Mouse (Mus musculus): Measurements from ENCODE around the gene Crx. TPM values are rescaled to one million over a fixed set of nuclear protein-coding genes. Genes with fewer than 3 reads are reported as not detected.
A peak's percentile ranks its signal among the peaks of the same experiment; 100 is the strongest.

The Crx gene
- polyA plus RNA-seq (2014; fragmentation: Nextera tagmentation; extraction: Ambion mirVana): not detected in 2 replicates

- H3K9ac ChIP-seq (ENCODE audit: low read length): no peak within 1 kb of the TSS
- H3K4me2 ChIP-seq (ENCODE audit: low read depth, severe bottlenecking): no peak within 1 kb of the TSS
- no peaks in the 10 kb centered on the region for H3K4me1 ChIP-seq (ENCODE audit: control insufficient read depth, insufficient read depth, low read length)
- H3K27me3 ChIP-seq (ENCODE audit: control insufficient read depth, insufficient read depth, low read length): no peaks in the 10 kb centered on the region
- ATAC-seq (ENCODE audit: insufficient number of reproducible peaks, low FRiP score, low TSS enrichment, low read depth) (no peak), DNase-seq (ENCODE audit: low spot score) (no peak)
- H3K4me3 ChIP-seq (ENCODE audit: low read depth, low read length): no peak within 1 kb of the TSS
- no peaks in the 10 kb centered on the region for H3K36me3 ChIP-seq (ENCODE audit: control insufficient read depth, insufficient read depth, low read length)
- H3K27ac ChIP-seq (replicated peaks; ENCODE audit: low read depth, low read length): no peak within 1 kb of the TSS
- H3K9me3 ChIP-seq (ENCODE audit: control insufficient read depth, low read length): no peaks in the 10 kb centered on the region; the same call in 1 of the 2 replicates
- WGBS: 35% methylated on average over 4 of the region's 4 CpGs
Measured at GRCm38 (mm10) chr7:15879756-15880155, at the start of gene Crx. Gene Crx (minus strand): TSS chr7:15879968.

- Histone ChIP-seq H3K27ac (replicated peaks; ENCODE audit: low read depth, low read length) (peak within 1 kb of the TSS; percentile 62), H3K4me1 (ENCODE audit: control insufficient read depth, insufficient read depth, low read length) (peaks cover 11% of the 10 kb centered on the region), H3K4me2 (ENCODE audit: low read depth, severe bottlenecking) (peak within 1 kb of the TSS; percentile 79), H3K4me3 (ENCODE audit: low read depth, low read length) (peak within 1 kb of the TSS; percentile 71), H3K9ac (ENCODE audit: low read length) (peak within 1 kb of the TSS; percentile 87), H3K27me3 (ENCODE audit: control insufficient read depth, insufficient read depth, low read length) (no peaks in the 10 kb centered on the region), H3K36me3 (ENCODE audit: control insufficient read depth, insufficient read depth, low read length) (peaks cover 14% of the 10 kb centered on the region), H3K9me3 (ENCODE audit: control insufficient read depth, low read length) (no peaks in the 10 kb centered on the region; the same call in 1 of the 2 replicates)
- 0% methylated on average over 33 of the region's 33 CpGs for WGBS
- ATAC-seq (ENCODE audit: insufficient number of reproducible peaks, low FRiP score, low TSS enrichment, low read depth) (peak; percentile 94), DNase-seq (ENCODE audit: low spot score) (peak; percentile 95)
Measured at GRCm38 (mm10) chr7:15922220-15922773, 42.5 kb upstream of the Crx start, which contains the start of gene Selenow. Gene Selenow (minus strand): TSS chr7:15922402.

GRCm38 (mm10) chr7:15921796-15922195 is 42.0 kb upstream of the Crx start:
- peak; percentile 58 for ATAC-seq (ENCODE audit: insufficient number of reproducible peaks, low FRiP score, low TSS enrichment, low read depth)
- 0% methylated on average over 10 of the region's 10 CpGs for WGBS

GRCm38 (mm10) chr7:15920645-15921190 is 41.0 kb upstream of the Crx start:
- Histone ChIP-seq H3K27me3 (ENCODE audit: control insufficient read depth, insufficient read depth, low read length) (no peaks in the 10 kb centered on the region), H3K27ac (replicated peaks; ENCODE audit: low read depth, low read length) (no peak overlapping the region), H3K9ac (ENCODE audit: low read length) (no peak overlapping the region), H3K9me3 (ENCODE audit: control insufficient read depth, low read length) (no peaks in the 10 kb centered on the region; the same call in 1 of the 2 replicates), H3K4me1 (ENCODE audit: control insufficient read depth, insufficient read depth, low read length) (peaks cover 11% of the 10 kb centered on the region), H3K4me2 (ENCODE audit: low read depth, severe bottlenecking) (peak overlapping the region; percentile 79), H3K36me3 (ENCODE audit: control insufficient read depth, insufficient read depth, low read length) (peaks cover 14% of the 10 kb centered on the region), H3K4me3 (ENCODE audit: low read depth, low read length) (peak overlapping the region; percentile 71)
- ATAC-seq (ENCODE audit: insufficient number of reproducible peaks, low FRiP score, low TSS enrichment, low read depth): no peak
- no peak for DNase-seq (ENCODE audit: low spot score)
- WGBS: 88% methylated on average over 6 of the region's 6 CpGs

More at GRCm38 (mm10) chr7:15921796-15922195, 42.0 kb upstream of the Crx start:
- Histone ChIP-seq H3K27me3 (ENCODE audit: control insufficient read depth, insufficient read depth, low read length) (no peaks in the 10 kb centered on the region), H3K27ac (replicated peaks; ENCODE audit: low read depth, low read length) (peak overlapping the region; percentile 62), H3K4me2 (ENCODE audit: low read depth, severe bottlenecking) (peak overlapping the region; percentile 79), H3K36me3 (ENCODE audit: control insufficient read depth, insufficient read depth, low read length) (peaks cover 14% of the 10 kb centered on the region), H3K9me3 (ENCODE audit: control insufficient read depth, low read length) (no peaks in the 10 kb centered on the region; the same call in 1 of the 2 replicates), H3K4me3 (ENCODE audit: low read depth, low read length) (peak overlapping the region; percentile 71), H3K9ac (ENCODE audit: low read length) (peak overlapping the region; percentile 87), H3K4me1 (ENCODE audit: control insufficient read depth, insufficient read depth, low read length) (peaks cover 11% of the 10 kb centered on the region)
- DNase-seq (ENCODE audit: low spot score): peak; percentile 73

- Histone ChIP-seq H3K27ac (replicated peaks; ENCODE audit: low read depth, low read length) (no peak overlapping the region), H3K27me3 (ENCODE audit: control insufficient read depth, insufficient read depth, low read length) (no peaks in the 10 kb centered on the region), H3K9ac (ENCODE audit: low read length) (no peak overlapping the region), H3K9me3 (ENCODE audit: control insufficient read depth, low read length) (no peaks in the 10 kb centered on the region; the same call in 1 of the 2 replicates), H3K36me3 (ENCODE audit: control insufficient read depth, insufficient read depth, low read length) (peaks cover 14% of the 10 kb centered on the region), H3K4me3 (ENCODE audit: low read depth, low read length) (no peak overlapping the region), H3K4me1 (ENCODE audit: control insufficient read depth, insufficient read depth, low read length) (peaks cover 11% of the 10 kb centered on the region), H3K4me2 (ENCODE audit: low read depth, severe bottlenecking) (no peak overlapping the region)
- WGBS: 95% methylated on average over 9 of the region's 9 CpGs
- no peak for ATAC-seq (ENCODE audit: insufficient number of reproducible peaks, low FRiP score, low TSS enrichment, low read depth)
- DNase-seq (ENCODE audit: low spot score): no peak
Measured at GRCm38 (mm10) chr7:15919947-15920346, 40.2 kb upstream of the Crx start.

GRCm38 (mm10) chr7:15918371-15918770 is 38.6 kb upstream of the Crx start:
- no peak overlapping the region for H3K27ac ChIP-seq (replicated peaks; ENCODE audit: low read depth, low read length)
- H3K36me3 ChIP-seq (ENCODE audit: control insufficient read depth, insufficient read depth, low read length): peaks cover 14% of the 10 kb centered on the region
- no peak overlapping the region for H3K4me3 ChIP-seq (ENCODE audit: low read depth, low read length)
- H3K4me1 ChIP-seq (ENCODE audit: control insufficient read depth, insufficient read depth, low read length): peaks cover 11% of the 10 kb centered on the region
- DNase-seq (ENCODE audit: low spot score): no peak
- no peaks in the 10 kb centered on the region for H3K27me3 ChIP-seq (ENCODE audit: control insufficient read depth, insufficient read depth, low read length)
- no peak overlapping the region for H3K9ac ChIP-seq (ENCODE audit: low read length)
- no peak overlapping the region for H3K4me2 ChIP-seq (ENCODE audit: low read depth, severe bottlenecking)
- no peaks in the 10 kb centered on the region for H3K9me3 ChIP-seq (ENCODE audit: control insufficient read depth, low read length)
- no peak for ATAC-seq (ENCODE audit: insufficient number of reproducible peaks, low FRiP score, low TSS enrichment, low read depth)

GRCm38 (mm10) chr7:15916996-15917395 is 37.2 kb upstream of the Crx start:
- Histone ChIP-seq H3K27me3 (ENCODE audit: control insufficient read depth, insufficient read depth, low read length) (no peaks in the 10 kb centered on the region), H3K9ac (ENCODE audit: low read length) (no peak overlapping the region), H3K27ac (replicated peaks; ENCODE audit: low read depth, low read length) (no peak overlapping the region), H3K36me3 (ENCODE audit: control insufficient read depth, insufficient read depth, low read length) (peaks cover 14% of the 10 kb centered on the region), H3K4me1 (ENCODE audit: control insufficient read depth, insufficient read depth, low read length) (peaks cover 11% of the 10 kb centered on the region), H3K4me2 (ENCODE audit: low read depth, severe bottlenecking) (no peak overlapping the region), H3K4me3 (ENCODE audit: low read depth, low read length) (no peak overlapping the region), H3K9me3 (ENCODE audit: control insufficient read depth, low read length) (no peaks in the 10 kb centered on the region)
- no peak for DNase-seq (ENCODE audit: low spot score)
- 82% methylated on average over 4 of the region's 4 CpGs for WGBS
- no peak for ATAC-seq (ENCODE audit: insufficient number of reproducible peaks, low FRiP score, low TSS enrichment, low read depth)

GRCm38 (mm10) chr7:15916134-15916723 is 36.5 kb upstream of the Crx start:
- Histone ChIP-seq H3K36me3 (ENCODE audit: control insufficient read depth, insufficient read depth, low read length) (peaks cover 14% of the 10 kb centered on the region), H3K27ac (replicated peaks; ENCODE audit: low read depth, low read length) (no peak overlapping the region), H3K4me3 (ENCODE audit: low read depth, low read length) (no peak overlapping the region), H3K4me1 (ENCODE audit: control insufficient read depth, insufficient read depth, low read length) (peaks cover 10% of the 10 kb centered on the region), H3K9ac (ENCODE audit: low read length) (no peak overlapping the region), H3K9me3 (ENCODE audit: control insufficient read depth, low read length) (no peaks in the 10 kb centered on the region), H3K4me2 (ENCODE audit: low read depth, severe bottlenecking) (no peak overlapping the region), H3K27me3 (ENCODE audit: control insufficient read depth, insufficient read depth, low read length) (no peaks in the 10 kb centered on the region)
- WGBS: 75% methylated on average over 3 of the region's 3 CpGs
- no peak for ATAC-seq (ENCODE audit: insufficient number of reproducible peaks, low FRiP score, low TSS enrichment, low read depth)
- no peak for DNase-seq (ENCODE audit: low spot score)

Measured in limb, embryonic 11.5 days (tissue).